Mouse (Mus musculus) intestine, embryonic 16.5 days (tissue): ENCODE measurements around the gene Runx1. TPM values are rescaled to one million over a fixed set of nuclear protein-coding genes. Genes with fewer than 3 reads are reported as not detected.

ENCODE experiments used
- ATAC-seq: fragments of 200-750 bp; cut with Nextera tagmentation; 2 replicates; pipeline ENCODE4 v1.8.0; 2017; ENCODE audit warnings: moderate TSS enrichment, moderate library complexity
- H3K27ac ChIP-seq: fragments of 300-500 bp; sonication (generic); 2 replicates; pipeline ENCODE4 v1.5.1; 2014; ENCODE audit warnings: mild to moderate bottlenecking, low read length
- H3K27me3 ChIP-seq: fragments of 300-500 bp; sonication (generic); replicated peaks from 2 replicates; pipeline ENCODE4 v1.6.1; 2014; ENCODE audit warnings: low read length, control low read depth, mixed read lengths; ENCODE audit not compliant: control insufficient read depth, insufficient read depth
- H3K36me3 ChIP-seq: fragments of 300-500 bp; sonication (generic); 2 replicates; pipeline ENCODE4 v1.6.1; 2014; ENCODE audit warnings: low read length, control low read depth; ENCODE audit not compliant: control insufficient read depth, insufficient read depth
- H3K4me1 ChIP-seq: fragments of 300-500 bp; sonication (generic); 2 replicates; pipeline ENCODE4 v1.6.1; 2014; ENCODE audit warnings: low read length, control low read depth, mixed read lengths; ENCODE audit not compliant: control insufficient read depth, insufficient read depth
- H3K4me2 ChIP-seq: fragments of 300-500 bp; sonication (generic); 2 replicates; pipeline ENCODE4 v1.6.1; 2014; ENCODE audit warnings: low read depth, low read length, control low read depth
- H3K4me3 ChIP-seq: fragments of 300-500 bp; sonication (generic); 2 replicates; pipeline ENCODE4 v1.5.1; 2014; ENCODE audit warnings: mild to moderate bottlenecking, low read length
- H3K9ac ChIP-seq: fragments of 300-500 bp; sonication (generic); 2 replicates; pipeline ENCODE4 v1.6.1; 2014; ENCODE audit warnings: low read depth, low read length
- H3K9me3 ChIP-seq: fragments of 300-500 bp; sonication (generic); 2 replicates; pipeline ENCODE4 v1.6.1; 2016; ENCODE audit warnings: low read length, control low read depth; ENCODE audit not compliant: control insufficient read depth
- WGBS: fragments of 180-500 bp; shearing (Covaris S2); extraction: QIAGEN DNeasy Blood & Tissue Kit; methylation state at CpG from one replicate; pipeline ENCODE4 v1.1.7; 2014; 5-methylcytosine and 5-hydroxymethylcytosine counted together
- polyA plus RNA-seq: library from polyadenylated mRNA; unstranded; fragments of >200 nt; fragmentation: Nextera tagmentation; extraction: Ambion mirVana; gene quantifications from 2 replicates; pipeline ENCODE4 v1.2.1, GENCODE M21; 2015

Runx1 gene
- polyA plus RNA-seq, 1 experiment from 2014 or later: 2.3 TPM

- WGBS: 85% methylated on average over 12 of the region's 12 CpGs
- H3K27me3 ChIP-seq: no peaks in the 10 kb centered on the region
- no peaks in the 10 kb centered on the region for H3K36me3 ChIP-seq
- H3K4me1 ChIP-seq: peaks cover 25% of the 10 kb centered on the region
- H3K4me3 ChIP-seq: no peak overlapping the region
- no peak for ATAC-seq
- H3K4me2 ChIP-seq: no peak overlapping the region
- H3K9me3 ChIP-seq: no peaks in the 10 kb centered on the region
- H3K9ac ChIP-seq: no peak overlapping the region
- no peak overlapping the region for H3K27ac ChIP-seq
Measured at GRCm38 (mm10) chr16:92611641-92612149, 214.3 kb downstream of the Runx1 start.

- no peak overlapping the region for H3K4me2 ChIP-seq
- H3K36me3 ChIP-seq: no peaks in the 10 kb centered on the region
- H3K27me3 ChIP-seq: no peaks in the 10 kb centered on the region
- H3K9ac ChIP-seq: no peak overlapping the region
- WGBS: 42% methylated on average over 8 of the region's 8 CpGs
- peaks cover 25% of the 10 kb centered on the region for H3K4me1 ChIP-seq
- H3K4me3 ChIP-seq: no peak overlapping the region
- 0 out of 2 replicates have a peak overlapping the region, but pooled peaks have one; percentile 10 for H3K27ac ChIP-seq
- H3K9me3 ChIP-seq: no peaks in the 10 kb centered on the region
- peak; percentile 59 for ATAC-seq
Measured at GRCm38 (mm10) chr16:92610464-92610863, 215.5 kb downstream of the Runx1 start.

- 0 out of 2 replicates have a peak, but pooled peaks have one; percentile 3 for ATAC-seq
- H3K27ac ChIP-seq: peak overlapping the region; percentile 7; the same call in 1 of the 2 replicates
Measured at GRCm38 (mm10) chr16:92609717-92610077, 216.3 kb downstream of the Runx1 start.

GRCm38 (mm10) chr16:92609006-92609716, 216.8 kb downstream of the Runx1 start:
- Histone ChIP-seq H3K27ac (peak overlapping the region; percentile 7; the same call in 1 of the 2 replicates), H3K4me3 (no peak overlapping the region), H3K9me3 (no peaks in the 10 kb centered on the region), H3K36me3 (no peaks in the 10 kb centered on the region), H3K9ac (no peak overlapping the region), H3K4me1 (peaks cover 25% of the 10 kb centered on the region), H3K4me2 (0 out of 2 replicates have a peak overlapping the region, but pooled peaks have one; percentile 6), H3K27me3 (no peaks in the 10 kb centered on the region)
- ATAC-seq: peak; percentile 71
- WGBS: 11% methylated on average over 8 of the region's 8 CpGs

More at GRCm38 (mm10) chr16:92609717-92610077, 216.3 kb downstream of the Runx1 start:
- Histone ChIP-seq H3K4me2 (no peak overlapping the region), H3K9ac (no peak overlapping the region), H3K27me3 (no peaks in the 10 kb centered on the region), H3K9me3 (no peaks in the 10 kb centered on the region), H3K4me1 (peaks cover 25% of the 10 kb centered on the region), H3K36me3 (no peaks in the 10 kb centered on the region), H3K4me3 (no peak overlapping the region)
- WGBS: 52% methylated on average over 11 of the region's 11 CpGs

- Histone ChIP-seq H3K27ac (no peak overlapping the region), H3K4me1 (peaks cover 25% of the 10 kb centered on the region), H3K4me3 (no peak overlapping the region), H3K27me3 (no peaks in the 10 kb centered on the region), H3K9ac (no peak overlapping the region), H3K4me2 (0 out of 2 replicates have a peak overlapping the region, but pooled peaks have one; percentile 6), H3K9me3 (no peaks in the 10 kb centered on the region), H3K36me3 (no peaks in the 10 kb centered on the region)
- WGBS: 47% methylated on average over 14 of the region's 14 CpGs
- ATAC-seq: no peak
Measured at GRCm38 (mm10) chr16:92608180-92608960, 217.6 kb downstream of the Runx1 start.

- H3K27me3 ChIP-seq: no peaks in the 10 kb centered on the region
- no peak overlapping the region for H3K27ac ChIP-seq
- no peak overlapping the region for H3K4me2 ChIP-seq
- H3K9me3 ChIP-seq: no peaks in the 10 kb centered on the region
- H3K4me1 ChIP-seq: peaks cover 25% of the 10 kb centered on the region
- H3K36me3 ChIP-seq: no peaks in the 10 kb centered on the region
- H3K4me3 ChIP-seq: no peak overlapping the region
- WGBS: 85% methylated on average over 7 of the region's 7 CpGs
- ATAC-seq: no peak
- no peak overlapping the region for H3K9ac ChIP-seq
Measured at GRCm38 (mm10) chr16:92606491-92606965, 219.4 kb downstream of the Runx1 start.

GRCm38 (mm10) chr16:92605606-92606490, 220.1 kb downstream of the Runx1 start:
- Histone ChIP-seq H3K4me1 (peaks cover 21% of the 10 kb centered on the region), H3K4me3 (peak overlapping the region; percentile 37), H3K4me2 (peak overlapping the region; percentile 65), H3K9me3 (no peaks in the 10 kb centered on the region), H3K9ac (peak overlapping the region; percentile 57), H3K36me3 (no peaks in the 10 kb centered on the region), H3K27me3 (no peaks in the 10 kb centered on the region), H3K27ac (no peak overlapping the region)
- ATAC-seq: peak; percentile 50
- 10% methylated on average over 63 of the region's 64 CpGs for WGBS

- no peaks in the 10 kb centered on the region for H3K36me3 ChIP-seq
- no peak overlapping the region for H3K9ac ChIP-seq
- WGBS: 66% methylated on average over 11 of the region's 11 CpGs
- no peak for ATAC-seq
- H3K27me3 ChIP-seq: no peaks in the 10 kb centered on the region
- H3K27ac ChIP-seq: no peak overlapping the region
- no peak overlapping the region for H3K4me3 ChIP-seq
- H3K9me3 ChIP-seq: no peaks in the 10 kb centered on the region
- no peak overlapping the region for H3K4me2 ChIP-seq
- no peaks in the 10 kb centered on the region; the same call in 1 of the 2 replicates for H3K4me1 ChIP-seq
Measured at GRCm38 (mm10) chr16:92602504-92602903, 223.4 kb downstream of the Runx1 start.
